Mouse (Mus musculus) embryo, embryonic 10.5 days (tissue): ENCODE results near the gene Gls.

ENCODE experiments used
- DNase-seq: peaks from one replicate; pipeline ENCODE4 v3.0.0-alpha.2; 2015; ENCODE audit warnings: low spot score

Gls gene

DNA sequence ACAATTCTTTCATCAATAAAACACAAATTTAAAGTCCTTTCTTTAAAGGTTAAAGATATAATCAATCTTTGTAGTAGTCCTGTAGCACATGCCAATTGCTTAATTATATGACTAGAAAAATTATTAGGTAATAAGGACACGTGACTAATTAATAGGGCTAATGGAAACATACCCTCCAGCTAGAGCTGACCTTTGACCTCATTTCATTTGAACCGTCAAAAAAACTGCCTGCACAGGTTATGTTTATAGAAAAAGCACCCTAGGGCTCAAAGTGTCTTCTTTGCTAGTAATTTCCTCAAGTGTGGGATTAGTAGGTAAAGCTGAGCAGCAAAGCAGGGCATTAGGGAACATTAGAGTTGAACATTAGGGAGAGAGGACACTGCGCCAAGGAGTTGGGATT lies 9.2 kb upstream of the Gls start:
- peak; percentile 30 for DNase-seq

DNA sequence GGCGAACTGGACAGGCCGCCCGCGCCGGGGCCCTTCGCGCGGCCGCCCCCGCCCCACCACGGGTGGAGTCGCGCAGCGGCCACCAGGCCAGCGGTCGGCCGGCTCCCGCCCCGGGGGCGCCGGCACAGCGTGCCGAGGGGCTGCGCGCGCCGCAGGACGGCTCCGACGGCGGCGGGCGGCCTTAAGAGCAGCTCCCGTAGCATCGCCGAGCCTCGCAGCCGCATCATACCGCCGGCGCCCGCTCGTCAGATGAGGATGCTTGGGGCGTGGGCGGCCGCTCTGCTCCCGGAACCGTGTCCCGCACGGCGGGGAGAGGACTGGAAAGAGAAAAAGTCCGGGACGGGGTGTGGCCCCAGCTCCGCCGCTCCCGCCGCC lies 279 bp downstream of the Gls start:
- no peak for DNase-seq

- DNase-seq, result peak; percentile 73
Measured at GRCm38 (mm10) chr1:52231939-52232765, 880 bp downstream of the Gls start.

DNA sequence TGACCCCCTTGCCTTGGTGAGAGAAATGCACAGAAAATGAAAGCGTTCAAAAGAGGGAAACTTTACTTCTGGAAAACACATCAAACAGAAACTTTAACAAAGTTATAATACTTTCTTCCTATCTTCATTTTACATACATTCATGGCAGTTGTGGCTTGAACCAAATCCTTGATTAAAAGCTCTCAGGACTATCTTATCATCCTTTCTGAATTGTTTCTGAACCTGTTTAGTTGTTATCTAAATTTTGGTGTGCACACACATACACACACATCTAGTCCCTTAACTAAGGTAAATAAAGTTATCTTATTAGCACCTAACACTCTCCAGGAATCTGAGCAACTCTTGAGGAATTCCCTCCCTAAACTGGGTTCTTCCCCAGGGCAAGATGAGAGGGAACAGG lies 2.6 kb downstream of the Gls start:
- DNase-seq, result no peak

DNA sequence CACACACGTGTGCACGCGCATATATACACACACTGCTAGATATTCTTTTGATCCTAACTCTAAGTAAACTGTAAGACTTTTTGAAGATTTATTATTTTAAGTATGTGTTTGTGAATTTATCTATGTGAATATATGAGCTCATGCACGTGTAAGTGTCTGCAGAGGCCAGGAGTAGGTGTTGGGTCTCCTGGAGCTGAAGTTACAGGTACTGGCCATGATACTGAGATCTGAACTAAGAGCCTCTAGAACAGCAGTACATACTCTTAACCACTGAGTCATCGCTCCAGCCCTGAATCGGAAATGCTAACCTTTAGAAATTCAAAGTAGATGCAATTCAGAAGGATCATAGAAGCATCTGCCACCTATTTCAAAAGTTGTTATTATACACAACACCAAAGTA lies 4.9 kb downstream of the Gls start:
- DNase-seq, result no peak

GRCm38 (mm10) chr1:52226416-52226815 lies 6.6 kb downstream of the Gls start:
- no peak for DNase-seq

- DNase-seq, result no peak
Measured at GRCm38 (mm10) chr1:52216766-52217165, 16.3 kb downstream of the Gls start.

DNA sequence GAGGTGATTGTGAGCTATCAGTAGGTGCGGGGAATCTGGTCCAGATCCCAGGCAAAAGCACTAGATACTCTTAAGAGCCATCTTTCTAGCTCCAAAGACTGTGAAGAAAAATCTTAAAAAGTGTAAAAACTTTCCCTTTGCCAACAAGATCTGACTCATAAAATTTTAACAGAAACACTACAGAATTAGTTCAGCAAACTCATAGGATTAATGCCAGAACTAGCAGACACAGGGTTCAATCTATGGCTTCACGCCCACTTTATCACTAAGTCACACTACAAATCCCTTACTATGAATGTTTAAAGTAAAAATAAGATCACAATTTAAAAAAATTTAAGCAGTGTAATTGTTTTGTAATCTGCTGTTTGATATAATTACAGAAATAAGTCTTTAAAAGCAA lies 50.0 kb downstream of the Gls start:
- DNase-seq, result no peak

DNA sequence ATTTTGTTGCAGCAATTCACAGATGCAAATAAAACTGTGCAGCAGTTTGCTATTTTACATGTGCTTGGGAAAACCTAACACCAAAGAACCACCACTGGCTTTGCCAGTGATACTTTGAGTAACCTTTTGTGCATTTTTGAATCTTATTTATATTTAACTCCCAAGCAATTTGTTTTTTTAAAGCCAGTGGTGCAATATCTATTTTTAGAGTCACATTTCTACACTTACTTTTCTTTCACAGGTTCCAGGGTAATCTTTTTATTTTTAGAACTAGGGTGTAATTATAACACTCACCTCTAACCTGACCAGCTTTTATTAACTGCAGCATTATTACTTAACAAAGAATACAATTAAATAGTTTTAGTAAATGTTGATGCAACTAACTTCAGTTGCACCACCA lies 51.0 kb downstream of the Gls start:
- no peak for DNase-seq

DNA sequence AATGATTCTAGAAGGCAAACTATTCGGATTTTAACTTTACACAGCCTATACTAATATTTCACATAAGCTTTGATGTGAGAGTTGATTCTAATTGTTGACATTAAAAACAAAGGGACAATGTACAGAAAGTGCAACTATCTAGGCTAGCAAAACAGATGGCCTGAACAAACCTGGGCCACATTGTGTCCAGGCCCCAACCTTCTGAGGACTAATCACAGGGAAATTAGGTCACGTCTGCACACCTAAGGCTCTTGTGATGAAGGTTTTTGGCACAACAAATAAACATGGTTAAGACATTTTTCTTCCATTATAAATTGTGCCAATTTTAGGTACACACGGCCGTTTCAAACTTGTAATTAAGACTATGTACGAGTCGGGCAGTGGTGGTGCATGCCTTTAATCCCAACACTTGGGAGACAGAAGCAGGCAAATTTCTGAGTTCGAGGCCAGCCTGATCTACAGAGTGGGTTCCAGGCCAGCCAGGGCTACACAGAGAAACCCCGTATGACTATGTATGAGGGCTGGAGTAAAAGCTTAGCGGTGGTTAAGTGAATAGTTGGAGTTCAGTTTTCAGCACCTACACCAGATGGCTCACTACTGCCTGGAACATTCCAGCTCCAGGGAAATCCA lies 53.0 kb downstream of the Gls start:
- no peak for DNase-seq

- no peak for DNase-seq
Measured at GRCm38 (mm10) chr1:52176999-52177398, 56.0 kb downstream of the Gls start.

GRCm38 (mm10) chr1:52175983-52176382 lies 57.0 kb downstream of the Gls start:
- DNase-seq, result no peak

DNA sequence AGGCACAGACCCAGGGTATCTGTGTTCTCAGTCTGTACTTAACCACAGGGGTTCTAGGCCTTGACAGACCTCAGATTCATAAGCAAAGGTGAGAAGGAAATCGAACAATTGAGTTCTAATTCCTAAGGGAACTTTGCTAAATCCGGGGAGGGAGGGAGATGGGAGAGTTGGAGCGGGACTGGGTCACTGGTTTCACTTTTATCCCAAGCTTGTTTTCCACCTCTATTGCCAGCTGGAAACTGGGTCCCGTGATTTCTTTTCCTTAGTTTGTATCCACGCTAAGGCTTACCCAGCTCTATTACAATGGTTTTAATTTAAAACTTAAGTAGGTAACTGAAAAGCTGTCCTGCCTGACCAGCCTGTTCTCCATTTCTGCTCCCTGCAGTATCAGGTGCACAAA lies 57.7 kb downstream of the Gls start:
- no peak for DNase-seq

DNA sequence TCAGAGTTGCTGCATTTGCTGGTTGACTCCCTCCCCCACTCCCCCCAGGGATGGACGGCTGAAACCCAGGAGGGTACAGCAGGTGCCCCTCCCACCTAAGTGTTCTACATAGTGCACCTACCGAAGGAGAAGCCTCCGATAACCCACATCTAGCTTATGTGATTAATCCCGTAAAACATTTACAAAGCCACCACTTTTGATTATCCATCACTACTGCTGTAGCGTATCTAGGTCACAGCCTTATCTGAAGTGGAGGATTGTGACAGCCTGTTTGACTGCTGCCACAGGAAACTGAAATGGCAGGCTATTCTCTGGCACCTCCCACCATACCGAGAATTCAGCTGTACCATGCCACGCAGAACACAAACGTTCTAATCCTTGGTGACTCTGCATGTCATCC lies 61.8 kb downstream of the Gls start:
- DNase-seq, result no peak

GRCm38 (mm10) chr1:52170747-52171146 lies 62.3 kb downstream of the Gls start:
- no peak for DNase-seq

GRCm38 (mm10) chr1:52170057-52170456 lies 63.0 kb downstream of the Gls start:
- DNase-seq, result peak; percentile 60

DNA sequence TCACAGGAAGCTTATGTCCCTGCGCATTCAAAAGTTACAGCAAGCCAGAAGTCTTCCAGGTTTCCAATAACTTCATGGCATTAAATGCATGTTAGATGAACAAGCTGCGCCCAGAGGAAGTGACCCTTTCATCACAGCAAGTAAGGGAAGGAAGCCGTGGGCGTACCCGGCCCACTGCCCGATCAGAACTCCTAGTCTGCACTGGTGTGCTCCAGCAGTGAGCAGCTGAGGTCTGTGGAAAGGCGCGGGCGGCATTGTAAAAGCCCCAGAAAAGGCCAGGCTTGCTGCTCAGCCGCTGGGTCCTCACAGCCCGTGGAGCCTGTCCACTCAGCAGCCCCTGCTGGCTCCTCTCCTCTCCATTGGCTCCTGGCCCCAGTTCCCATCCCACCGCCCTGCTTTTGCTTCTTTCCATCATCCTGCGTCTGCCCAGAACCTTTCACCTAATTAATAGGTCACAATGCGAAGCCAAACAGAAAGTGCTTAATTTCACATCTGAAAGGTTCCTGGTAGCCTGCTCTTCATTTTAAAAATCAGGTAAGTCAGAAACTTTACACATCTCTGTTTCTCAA lies 66.3 kb downstream of the Gls start:
- DNase-seq, result no peak

- DNase-seq, result no peak
Measured at GRCm38 (mm10) chr1:52163707-52164457, 69.2 kb downstream of the Gls start.

DNA sequence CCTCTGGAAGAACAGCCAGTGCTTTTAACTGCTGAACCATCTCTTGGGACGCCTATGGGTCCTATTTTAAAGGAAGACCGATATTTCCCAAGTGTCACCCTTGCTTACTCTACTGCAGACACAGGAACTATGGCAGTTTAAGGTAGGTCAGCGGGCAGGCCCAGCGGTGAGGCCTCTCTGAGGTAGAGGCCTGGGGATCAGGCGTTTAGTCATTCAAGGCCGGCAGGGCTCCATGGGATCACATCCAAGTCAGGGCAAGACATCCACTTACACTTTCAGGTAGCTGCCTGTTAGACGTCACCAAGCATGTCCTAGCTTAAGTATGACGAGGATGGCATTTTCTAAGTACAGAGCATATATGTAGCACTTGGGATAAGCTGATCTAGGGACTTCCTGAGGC lies 71.9 kb downstream of the Gls start:
- no peak for DNase-seq

DNA sequence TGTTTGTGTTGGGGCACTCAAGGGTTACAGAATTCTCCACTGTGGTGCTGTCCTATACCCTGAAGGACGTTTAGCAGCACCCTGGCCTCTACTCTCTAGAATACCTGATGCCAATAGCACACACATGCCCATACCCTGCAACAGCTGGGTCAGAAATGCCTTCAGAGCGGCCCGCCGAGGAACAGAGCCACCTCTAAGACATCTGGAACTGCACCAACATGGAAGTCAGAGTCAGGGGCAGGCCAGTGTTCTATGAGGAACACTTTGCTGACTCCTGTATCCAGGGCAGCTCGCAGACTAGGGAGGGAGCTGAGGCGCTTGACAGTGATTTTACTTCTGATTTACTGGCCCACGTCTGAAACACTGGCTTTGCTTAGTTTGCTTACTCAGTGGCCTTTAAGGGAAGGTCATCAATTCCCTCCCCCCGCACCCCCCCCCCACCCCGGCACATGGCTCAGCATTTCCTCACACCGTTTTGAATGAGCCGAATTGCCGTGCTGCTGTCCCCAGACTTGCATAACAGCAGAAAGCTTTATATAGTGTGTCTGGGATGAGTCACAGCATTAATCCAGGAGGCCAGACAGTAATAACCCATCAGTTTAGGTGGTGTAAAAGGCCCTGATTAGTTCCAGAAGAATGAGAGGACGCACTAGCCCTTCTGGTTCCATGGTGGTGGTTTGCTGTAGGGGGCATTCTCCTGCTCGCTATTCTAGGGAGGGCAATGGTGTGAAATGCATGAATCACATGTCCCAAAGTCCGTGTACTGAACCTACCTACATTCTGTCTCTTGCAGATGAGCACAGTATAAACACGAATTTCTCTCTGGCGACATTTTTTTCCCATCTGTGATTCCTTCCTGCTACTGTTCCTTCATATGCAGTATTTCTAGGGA lies 74.3 kb downstream of the Gls start:
- no peak for DNase-seq

- no peak for DNase-seq
Measured at GRCm38 (mm10) chr1:52158040-52158439, 75.0 kb downstream of the Gls start.

DNA sequence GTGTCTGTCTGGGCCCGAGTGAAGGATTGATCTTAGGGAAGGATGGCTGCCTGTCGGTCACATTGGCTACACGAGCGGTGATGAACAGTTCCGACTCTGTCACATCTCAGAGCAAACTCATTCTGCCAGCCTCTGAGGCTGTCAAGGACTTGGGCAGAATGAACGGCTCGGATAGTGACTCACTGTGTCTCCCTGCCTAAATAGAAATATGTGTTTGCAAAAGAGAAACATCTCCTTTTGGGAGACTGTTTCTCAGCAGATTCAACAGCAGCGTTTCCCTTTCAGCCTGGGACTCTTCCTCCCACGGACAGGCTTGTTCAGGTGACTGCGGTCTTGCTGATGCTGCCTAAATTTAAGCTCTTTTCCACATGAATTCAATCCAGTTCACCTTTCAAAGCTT lies 76.7 kb downstream of the Gls start:
- no peak for DNase-seq
